Mouse (Mus musculus) CD4-positive, CD25-positive, alpha-beta regulatory T cell, adult 9 weeks (primary cell): Measurements from ENCODE around the gene Kitl. TPM values are rescaled to one million over a fixed set of nuclear protein-coding genes. Genes with fewer than 3 reads are reported as not detected.

ENCODE experiments used
- polyA plus RNA-seq: library from polyadenylated mRNA; unstranded; fragments of 100-300 nt; shearing (Covaris generic); gene quantifications from one replicate; pipeline ENCODE4 v1.2.1, GENCODE M21; 2017

Kitl gene
- 0.36 TPM for polyA plus RNA-seq

DNA sequence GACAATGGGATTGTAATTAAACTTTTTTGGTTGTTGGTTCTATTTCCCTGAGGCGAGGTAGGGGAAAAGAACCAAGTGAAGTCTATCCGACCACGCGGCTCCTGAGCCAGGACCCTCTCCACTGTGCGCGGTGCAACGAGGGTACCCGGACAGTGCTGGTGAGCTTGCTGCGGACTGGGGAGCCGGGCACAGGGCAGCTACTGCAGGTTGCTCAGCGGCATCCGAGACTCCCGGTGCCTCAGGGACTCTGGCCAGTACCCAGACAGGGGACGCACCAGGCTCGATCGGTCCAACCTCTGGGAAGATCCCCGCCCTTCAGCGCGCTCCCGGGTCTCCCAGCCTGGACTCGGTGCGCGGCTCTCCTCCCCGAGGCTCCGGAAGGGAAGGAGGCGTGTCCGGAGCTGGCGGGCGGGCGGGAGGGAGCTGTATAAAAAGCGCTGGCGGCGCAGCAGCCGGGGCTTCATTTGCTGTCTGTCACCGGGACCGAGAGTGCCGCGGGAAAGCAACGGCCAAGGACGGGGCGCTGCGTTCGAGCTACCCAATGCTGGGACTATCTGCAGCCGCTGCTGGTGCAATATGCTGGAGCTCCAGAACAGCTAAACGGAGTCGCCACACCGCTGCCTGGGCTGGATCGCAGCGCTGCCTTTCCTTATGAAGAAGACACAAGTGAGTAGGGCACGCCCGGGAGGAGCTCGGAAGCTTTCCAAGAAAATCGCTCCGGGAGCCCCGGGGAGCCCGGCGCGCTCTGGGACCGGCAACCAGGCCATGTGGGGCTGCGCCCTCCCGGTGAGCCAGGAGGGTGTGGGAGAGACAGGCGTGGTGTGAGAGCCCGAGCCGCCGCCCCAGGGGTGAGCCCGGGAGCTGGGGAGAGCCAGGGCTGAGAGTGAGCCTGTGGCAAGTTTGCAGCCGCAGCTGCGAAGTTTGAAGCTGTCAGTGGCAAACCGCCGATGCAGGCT lies at the start of gene Kitl:
Kitl (plus strand) TSS at position 261 of the 956 bp plus-strand sequence.

